Mouse (Mus musculus): ENCODE results near the gene Sult2b1. TPM values are rescaled to one million over a fixed set of nuclear protein-coding genes. Genes with fewer than 3 reads are reported as not detected.

Gene Sult2b1
- polyA plus RNA-seq, 1 experiment from 2014 or later = 1.5 TPM

- Histone ChIP-seq H3K36me3 (ENCODE audit: control insufficient read depth, insufficient read depth, low read length) (peaks cover 12% of the 10 kb centered on the region), H3K27me3 (ENCODE audit: control insufficient read depth, insufficient read depth, low read length) (peaks cover 5% of the 10 kb centered on the region), H3K9ac (ENCODE audit: low read length) (no peak overlapping the region), H3K4me3 (ENCODE audit: low read depth, low read length) (no peak overlapping the region), H3K4me2 (no peak overlapping the region), H3K4me1 (ENCODE audit: control insufficient read depth, insufficient read depth, low read length) (peaks cover 3% of the 10 kb centered on the region), H3K9me3 (ENCODE audit: control insufficient read depth, low read length) (no peaks in the 10 kb centered on the region), H3K27ac (ENCODE audit: low read depth, low read length) (no peak overlapping the region)
- ATAC-seq (ENCODE audit: low FRiP score) = no peak
- DNase-seq (ENCODE audit: low spot score, missing footprints) = no peak
Observed at GRCm38 (mm10) chr7:45820913-45821312, 36.4 kb upstream of the Sult2b1 start.

GRCm38 (mm10) chr7:45819843-45820242 lies 35.4 kb upstream of the Sult2b1 start:
- DNase-seq (ENCODE audit: low spot score, missing footprints) (no peak), ATAC-seq (ENCODE audit: low FRiP score) (no peak)
- Histone ChIP-seq H3K27me3 (ENCODE audit: control insufficient read depth, insufficient read depth, low read length) (peaks cover 5% of the 10 kb centered on the region), H3K27ac (ENCODE audit: low read depth, low read length) (no peak overlapping the region), H3K4me3 (ENCODE audit: low read depth, low read length) (no peak overlapping the region), H3K9ac (ENCODE audit: low read length) (no peak overlapping the region), H3K4me1 (ENCODE audit: control insufficient read depth, insufficient read depth, low read length) (peaks cover 14% of the 10 kb centered on the region), H3K9me3 (ENCODE audit: control insufficient read depth, low read length) (no peaks in the 10 kb centered on the region), H3K36me3 (ENCODE audit: control insufficient read depth, insufficient read depth, low read length) (peaks cover 3% of the 10 kb centered on the region; the same call in 1 of the 2 replicates), H3K4me2 (no peak overlapping the region)
- WGBS = 17% methylated on average over 25 of the region's 25 CpGs

GRCm38 (mm10) chr7:45815984-45816351 lies 31.5 kb upstream of the Sult2b1 start:
- Histone ChIP-seq H3K9ac (ENCODE audit: low read length) (no peak overlapping the region), H3K4me3 (ENCODE audit: low read depth, low read length) (no peak overlapping the region), H3K4me2 (no peak overlapping the region), H3K36me3 (ENCODE audit: control insufficient read depth, insufficient read depth, low read length) (peaks cover 15% of the 10 kb centered on the region; the same call in 1 of the 2 replicates), H3K4me1 (ENCODE audit: control insufficient read depth, insufficient read depth, low read length) (peaks cover 28% of the 10 kb centered on the region), H3K9me3 (ENCODE audit: control insufficient read depth, low read length) (no peaks in the 10 kb centered on the region), H3K27me3 (ENCODE audit: control insufficient read depth, insufficient read depth, low read length) (peaks cover 5% of the 10 kb centered on the region), H3K27ac (ENCODE audit: low read depth, low read length) (no peak overlapping the region; the same call in 1 of the 2 replicates)
- DNase-seq (ENCODE audit: low spot score, missing footprints) = peak; percentile 82
- ATAC-seq (ENCODE audit: low FRiP score) = no peak
- WGBS = 36% methylated on average over 2 of the region's 2 CpGs

- WGBS = 15% methylated on average over 10 of the region's 10 CpGs
- Histone ChIP-seq H3K9me3 (ENCODE audit: control insufficient read depth, low read length) (no peaks in the 10 kb centered on the region), H3K36me3 (ENCODE audit: control insufficient read depth, insufficient read depth, low read length) (peaks cover 20% of the 10 kb centered on the region), H3K4me1 (ENCODE audit: control insufficient read depth, insufficient read depth, low read length) (peaks cover 28% of the 10 kb centered on the region), H3K9ac (ENCODE audit: low read length) (no peak overlapping the region), H3K4me3 (ENCODE audit: low read depth, low read length) (no peak overlapping the region), H3K27ac (ENCODE audit: low read depth, low read length) (peak overlapping the region; percentile 59), H3K27me3 (ENCODE audit: control insufficient read depth, insufficient read depth, low read length) (peaks cover 5% of the 10 kb centered on the region), H3K4me2 (peak overlapping the region; percentile 43; the same call in 1 of the 2 replicates)
- ATAC-seq (ENCODE audit: low FRiP score) (0 out of 2 replicates have a peak, but pooled peaks have one; percentile 1), DNase-seq (ENCODE audit: low spot score, missing footprints) (peak; percentile 90)
Observed at GRCm38 (mm10) chr7:45815323-45815983, 31.0 kb upstream of the Sult2b1 start.

GRCm38 (mm10) chr7:45814841-45815240 lies 30.4 kb upstream of the Sult2b1 start:
- H3K27me3 ChIP-seq (ENCODE audit: control insufficient read depth, insufficient read depth, low read length) = peaks cover 3% of the 10 kb centered on the region
- peaks cover 27% of the 10 kb centered on the region for H3K4me1 ChIP-seq (ENCODE audit: control insufficient read depth, insufficient read depth, low read length)
- ATAC-seq (ENCODE audit: low FRiP score) (no peak), DNase-seq (ENCODE audit: low spot score, missing footprints) (no peak)
- peaks cover 26% of the 10 kb centered on the region for H3K36me3 ChIP-seq (ENCODE audit: control insufficient read depth, insufficient read depth, low read length)
- H3K9me3 ChIP-seq (ENCODE audit: control insufficient read depth, low read length) = no peaks in the 10 kb centered on the region
- peak overlapping the region; percentile 55; the same call in 1 of the 2 replicates for H3K27ac ChIP-seq (ENCODE audit: low read depth, low read length)
- 3% methylated on average over 5 of the region's 5 CpGs for WGBS
- peak overlapping the region; percentile 21; the same call in 1 of the 2 replicates for H3K9ac ChIP-seq (ENCODE audit: low read length)
- H3K4me3 ChIP-seq (ENCODE audit: low read depth, low read length) = peak overlapping the region; percentile 19; the same call in 1 of the 2 replicates
- peak overlapping the region; percentile 43 for H3K4me2 ChIP-seq

GRCm38 (mm10) chr7:45813787-45814779 lies 29.6 kb upstream of the Sult2b1 start, which contains the start of gene Cyth2:
TSS of gene Cyth2 (minus strand) at chr7:45814581.
- DNase-seq (ENCODE audit: low spot score, missing footprints) = peak; percentile 100
- Histone ChIP-seq H3K4me1 (ENCODE audit: control insufficient read depth, insufficient read depth, low read length) (peaks cover 26% of the 10 kb centered on the region), H3K27me3 (ENCODE audit: control insufficient read depth, insufficient read depth, low read length) (peaks cover 2% of the 10 kb centered on the region; the same call in 1 of the 2 replicates), H3K4me3 (ENCODE audit: low read depth, low read length) (peak within 1 kb of the TSS; percentile 95), H3K4me2 (peak within 1 kb of the TSS; percentile 95), H3K27ac (ENCODE audit: low read depth, low read length) (peak within 1 kb of the TSS; percentile 100), H3K36me3 (ENCODE audit: control insufficient read depth, insufficient read depth, low read length) (peaks cover 33% of the 10 kb centered on the region), H3K9ac (ENCODE audit: low read length) (peak within 1 kb of the TSS; percentile 99), H3K9me3 (ENCODE audit: control insufficient read depth, low read length) (no peaks in the 10 kb centered on the region)
- WGBS = under 1% methylated on average over 55 of the region's 92 CpGs
- ATAC-seq (ENCODE audit: low FRiP score) = peak; percentile 98

- WGBS = 89% methylated on average over 8 of the region's 8 CpGs
- Histone ChIP-seq H3K4me1 (ENCODE audit: control insufficient read depth, insufficient read depth, low read length) (peaks cover 26% of the 10 kb centered on the region), H3K9ac (ENCODE audit: low read length) (peak overlapping the region; percentile 99), H3K27me3 (ENCODE audit: control insufficient read depth, insufficient read depth, low read length) (no peaks in the 10 kb centered on the region), H3K4me2 (peak overlapping the region; percentile 95), H3K27ac (ENCODE audit: low read depth, low read length) (no peak overlapping the region), H3K9me3 (ENCODE audit: control insufficient read depth, low read length) (no peaks in the 10 kb centered on the region), H3K4me3 (ENCODE audit: low read depth, low read length) (peak overlapping the region; percentile 95), H3K36me3 (ENCODE audit: control insufficient read depth, insufficient read depth, low read length) (peaks cover 42% of the 10 kb centered on the region)
- ATAC-seq (ENCODE audit: low FRiP score) (no peak), DNase-seq (ENCODE audit: low spot score, missing footprints) (no peak)
Observed at GRCm38 (mm10) chr7:45812921-45813320, 28.5 kb upstream of the Sult2b1 start.

GRCm38 (mm10) chr7:45809276-45810075 lies 25.0 kb upstream of the Sult2b1 start:
- Histone ChIP-seq H3K9me3 (ENCODE audit: control insufficient read depth, low read length) (no peaks in the 10 kb centered on the region), H3K27me3 (ENCODE audit: control insufficient read depth, insufficient read depth, low read length) (no peaks in the 10 kb centered on the region), H3K4me1 (ENCODE audit: control insufficient read depth, insufficient read depth, low read length) (peaks cover 12% of the 10 kb centered on the region), H3K36me3 (ENCODE audit: control insufficient read depth, insufficient read depth, low read length) (peaks cover 51% of the 10 kb centered on the region), H3K9ac (ENCODE audit: low read length) (no peak overlapping the region), H3K4me3 (ENCODE audit: low read depth, low read length) (no peak overlapping the region), H3K4me2 (no peak overlapping the region), H3K27ac (ENCODE audit: low read depth, low read length) (no peak overlapping the region)
- DNase-seq (ENCODE audit: low spot score, missing footprints) (no peak), ATAC-seq (ENCODE audit: low FRiP score) (no peak)
- 90% methylated on average over 14 of the region's 14 CpGs for WGBS
